8 mouse cellular contexts compared by ENCODE assay signal in the genomic region with DNA sequence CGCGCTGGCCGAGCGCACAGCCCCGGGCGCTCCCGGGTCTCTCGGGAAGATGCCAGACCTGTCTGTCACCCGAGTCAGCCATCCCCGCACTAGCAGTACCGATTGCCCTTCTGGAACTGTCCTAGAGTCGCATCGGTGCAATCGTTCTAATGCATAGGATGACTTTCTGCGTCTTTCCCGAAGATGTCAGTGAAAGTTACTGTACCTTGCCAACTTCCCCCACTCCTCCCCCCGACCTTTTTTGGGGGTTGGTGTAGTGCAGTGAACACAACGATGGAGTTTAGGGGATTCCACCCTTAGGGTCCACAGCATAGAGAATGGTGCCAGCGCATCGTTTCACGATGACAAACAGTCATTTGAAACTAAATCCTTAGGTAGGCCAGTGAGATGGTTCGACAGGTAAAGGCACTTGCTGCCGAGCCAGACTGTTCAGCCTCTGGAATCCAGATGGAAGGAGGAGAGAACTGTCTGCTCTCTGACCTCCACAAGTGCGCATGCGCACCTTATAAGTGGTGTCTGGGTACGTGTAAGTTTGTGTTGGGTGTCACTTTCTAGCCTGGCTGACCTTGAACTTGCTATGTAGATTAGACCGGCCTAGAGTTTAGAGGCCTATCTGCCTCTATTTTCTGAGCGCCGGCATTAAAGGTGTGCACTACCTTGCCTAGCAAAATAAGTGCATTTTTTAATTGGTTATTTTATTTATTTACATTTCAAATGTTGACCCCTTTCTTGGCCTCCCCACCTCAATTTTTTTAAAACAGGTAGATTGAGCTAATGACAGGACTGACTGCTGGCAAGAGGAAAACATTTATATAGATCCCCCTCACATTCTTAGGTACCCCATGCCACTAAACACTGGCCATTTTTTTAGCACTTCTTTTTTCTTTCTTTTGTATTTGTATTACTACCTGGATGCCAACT. TPM values are rescaled to one million over a fixed set of nuclear protein-coding genes. Genes with fewer than 3 reads are reported as not detected.
DNase-seq lines count a peak whose midpoint lies in the region; ATAC-seq and TF ChIP-seq lines count a peak whose summit lies in the region.

No protein-coding gene starts in this region.

- WGBS in forebrain, embryonic 10.5 days = 10% methylated on average over 29 of the region's 29 CpGs
- WGBS in lung, postnatal 0 days = 6% methylated on average over 22 of the region's 29 CpGs

- TF ChIP-seq CTCF in lung, postnatal 0 days (IDR thresholded peaks at IDR 0.05) = no peak

- TF ChIP-seq EP300 in lung, postnatal 0 days (IDR thresholded peaks at IDR 0.05) = no peak

- peak overlapping the region; percentile 97 for H3K9ac ChIP-seq in lung, postnatal 0 days (replicated peaks; ENCODE audit: low read depth)

- H3K4me1 ChIP-seq in forebrain, embryonic 10.5 days = peaks cover 29% of the 10 kb centered on the region
- peaks cover 4% of the 10 kb centered on the region; the same call in 1 of the 2 replicates for H3K4me1 ChIP-seq in lung, postnatal 0 days (ENCODE audit: insufficient read depth, low read depth, low read length)

- peak overlapping the region; percentile 99 for H3K27ac ChIP-seq in forebrain, embryonic 10.5 days
- H3K27ac ChIP-seq in lung, postnatal 0 days (ENCODE audit: low read length) = peak overlapping the region; percentile 98

- H3K9me3 ChIP-seq in forebrain, embryonic 10.5 days = no peaks in the 10 kb centered on the region
- no peaks in the 10 kb centered on the region for H3K9me3 ChIP-seq in lung, postnatal 0 days (ENCODE audit: low read length)

- peak; percentile 95 for DNase-seq in ES-CJ7 (ENCODE audit: low read depth, low spot score)
- DNase-seq in adrenal gland, postnatal 36 days = peak; percentile 63 to 73
- DNase-seq in forebrain, embryonic 10.5 days (ENCODE audit: extremely low spot score, low spot score) = peak; percentile 55
- DNase-seq in heart, postnatal 10 days = peak; percentile 74 to 80
- peak; percentile 64 to 79 for DNase-seq in kidney, postnatal 4 days
- peak; percentile 77 for DNase-seq in lung, postnatal 0 days (ENCODE audit: low spot score)
- peak; percentile 31 for DNase-seq in ovary, postnatal 10 days (ENCODE audit: low spot score)
- DNase-seq in urinary bladder, postnatal 36 days (ENCODE audit: low spot score in 2 of 2) = peak; percentile 26 to 41

- H3K36me3 ChIP-seq in forebrain, embryonic 10.5 days (replicated peaks) = peaks cover 46% of the 10 kb centered on the region
- H3K36me3 ChIP-seq in lung, postnatal 0 days (ENCODE audit: insufficient read depth, low read length) = peaks cover 5% of the 10 kb centered on the region; the same call in 1 of the 2 replicates

- peak overlapping the region; percentile 78 for H3K4me2 ChIP-seq in lung, postnatal 0 days (replicated peaks; ENCODE audit: low read depth, low read length)

- no peaks in the 10 kb centered on the region for H3K27me3 ChIP-seq in forebrain, embryonic 10.5 days (ENCODE audit: poor library complexity, severe bottlenecking)
- no peaks in the 10 kb centered on the region for H3K27me3 ChIP-seq in lung, postnatal 0 days (replicated peaks; ENCODE audit: insufficient read depth, low read length)

- no peak for ATAC-seq in lung, postnatal 0 days

- H3K4me3 ChIP-seq in forebrain, embryonic 10.5 days = peak overlapping the region; percentile 91
- peak overlapping the region; percentile 92 for H3K4me3 ChIP-seq in lung, postnatal 0 days (ENCODE audit: low read depth, low read length)

- intact Hi-C loops in heart, postnatal 10 days (cut with DNase I) = loop anchor here (1.0 to 5.0 kb wide), 2 partner anchors 101 to 966 kb away; a partner anchor contains a TSS

RNA-seq across cellular contexts. Expression of a gene that starts 0.7 kb away (rescaled TPM):
- 100 to 1,000 TPM; 463 to 544 TPM for total RNA-seq in adrenal gland, postnatal 36 days (2021)
- 813 and 826 TPM in 2 replicates for polyA plus RNA-seq in forebrain, embryonic 10.5 days (2016; fragmentation: Nextera tagmentation; extraction: Ambion mirVana)
- total RNA-seq in heart, postnatal 10 days (2021) = 1,000 to 10,000 TPM; 1,523 to 1,629 TPM
- 663 and 711 TPM in 2 replicates for polyA plus RNA-seq in lung, postnatal 0 days (2015; fragmentation: Nextera tagmentation; extraction: Ambion mirVana)

RNA-seq across cellular contexts. Expression of a gene that starts 1.4 kb away (rescaled TPM):
- 10 to 100 TPM; 37.7 to 46.1 TPM for total RNA-seq in adrenal gland, postnatal 36 days (2021)
- 39.2 and 42.7 TPM in 2 replicates for polyA plus RNA-seq in forebrain, embryonic 10.5 days (2016; fragmentation: Nextera tagmentation; extraction: Ambion mirVana)
- 10 to 100 TPM; 48.8 to 51.9 TPM for total RNA-seq in heart, postnatal 10 days (2021)
- 13.9 and 17.3 TPM in 2 replicates for polyA plus RNA-seq in lung, postnatal 0 days (2015; fragmentation: Nextera tagmentation; extraction: Ambion mirVana)

Comparison
In these comparisons a context has a peak if more than half of its experiments do, and no peak if none do; other contexts are left out.
1. DNase-seq: peak in every context shown above with its lines; median percentile 95 in ES-CJ7; 77 in heart, postnatal 10 days; 77 in lung, postnatal 0 days; 72 in kidney, postnatal 4 days; 68 in adrenal gland, postnatal 36 days; 55 in forebrain, embryonic 10.5 days; 34 in urinary bladder, postnatal 36 days; 31 in ovary, postnatal 10 days.